Mouse (Mus musculus) heart, embryonic 11.5 days (tissue): Measurements from ENCODE around the gene G530012D18Rik. TPM values are rescaled to one million over a fixed set of nuclear protein-coding genes. Genes with fewer than 3 reads are reported as not detected.
"Not testable (repeated sequence)": the region's sequence is repeated elsewhere in the genome, so short reads cannot be mapped to it uniquely, and the experiment has no call there.

Experiments used
- ATAC-seq: fragments of 200-750 bp; cut with Nextera tagmentation; replicated peaks from 2 replicates; pipeline ENCODE4 v1.8.0; 2017; ENCODE audit warnings: moderate library complexity; ENCODE audit not compliant: insufficient number of reproducible peaks, low FRiP score, low TSS enrichment
- H3K27ac ChIP-seq: fragments of 300-500 bp; sonication (generic); 2 replicates; pipeline ENCODE4 v1.5.1; 2014; ENCODE audit warnings: mild to moderate bottlenecking, low read depth, low read length
- H3K27me3 ChIP-seq: fragments of 300-500 bp; sonication (generic); 2 replicates; pipeline ENCODE4 v1.6.1; 2014; ENCODE audit warnings: mild to moderate bottlenecking, low read length, mixed read lengths; ENCODE audit not compliant: control insufficient read depth, insufficient read depth
- H3K36me3 ChIP-seq: fragments of 300-500 bp; sonication (generic); 2 replicates; pipeline ENCODE4 v1.6.1; 2014; ENCODE audit warnings: mild to moderate bottlenecking, low read length, moderate library complexity, mixed read lengths; ENCODE audit not compliant: control insufficient read depth, insufficient read depth
- H3K4me1 ChIP-seq: fragments of 300-500 bp; sonication (generic); 2 replicates; pipeline ENCODE4 v1.6.1; 2014; ENCODE audit warnings: low read length; ENCODE audit not compliant: control insufficient read depth, insufficient read depth
- H3K4me2 ChIP-seq: fragments of 300-500 bp; sonication (generic); 2 replicates; pipeline ENCODE4 v1.6.1; 2014; ENCODE audit warnings: mild to moderate bottlenecking, moderate library complexity
- H3K4me3 ChIP-seq: fragments of 300-500 bp; sonication (generic); 2 replicates; pipeline ENCODE4 v1.5.1; 2014; ENCODE audit warnings: low read depth, low read length
- H3K9ac ChIP-seq: fragments of 300-500 bp; sonication (generic); 2 replicates; pipeline ENCODE4 v1.6.1; 2014; ENCODE audit warnings: mild to moderate bottlenecking, low read depth, low read length, moderate library complexity
- H3K9me3 ChIP-seq: fragments of 300-500 bp; sonication (generic); replicated peaks from 2 replicates; pipeline ENCODE4 v1.6.1; 2016; ENCODE audit warnings: low read length; ENCODE audit not compliant: control insufficient read depth
- WGBS: fragments of 180-500 bp; shearing (Covaris S2); extraction: QIAGEN DNeasy Blood & Tissue Kit; methylation state at CpG from one replicate; pipeline ENCODE4 v1.1.7; 2014; ENCODE audit not compliant: insufficient replicate concordance; 5-methylcytosine and 5-hydroxymethylcytosine counted together
- polyA plus RNA-seq: library from polyadenylated mRNA; unstranded; fragments of >200 nt; fragmentation: Nextera tagmentation; extraction: Ambion mirVana; gene quantifications from 2 replicates; pipeline ENCODE4 v1.2.1, GENCODE M21; 2014

Gene G530012D18Rik
- polyA plus RNA-seq, 1 experiment from 2014 or later = not detected

DNA sequence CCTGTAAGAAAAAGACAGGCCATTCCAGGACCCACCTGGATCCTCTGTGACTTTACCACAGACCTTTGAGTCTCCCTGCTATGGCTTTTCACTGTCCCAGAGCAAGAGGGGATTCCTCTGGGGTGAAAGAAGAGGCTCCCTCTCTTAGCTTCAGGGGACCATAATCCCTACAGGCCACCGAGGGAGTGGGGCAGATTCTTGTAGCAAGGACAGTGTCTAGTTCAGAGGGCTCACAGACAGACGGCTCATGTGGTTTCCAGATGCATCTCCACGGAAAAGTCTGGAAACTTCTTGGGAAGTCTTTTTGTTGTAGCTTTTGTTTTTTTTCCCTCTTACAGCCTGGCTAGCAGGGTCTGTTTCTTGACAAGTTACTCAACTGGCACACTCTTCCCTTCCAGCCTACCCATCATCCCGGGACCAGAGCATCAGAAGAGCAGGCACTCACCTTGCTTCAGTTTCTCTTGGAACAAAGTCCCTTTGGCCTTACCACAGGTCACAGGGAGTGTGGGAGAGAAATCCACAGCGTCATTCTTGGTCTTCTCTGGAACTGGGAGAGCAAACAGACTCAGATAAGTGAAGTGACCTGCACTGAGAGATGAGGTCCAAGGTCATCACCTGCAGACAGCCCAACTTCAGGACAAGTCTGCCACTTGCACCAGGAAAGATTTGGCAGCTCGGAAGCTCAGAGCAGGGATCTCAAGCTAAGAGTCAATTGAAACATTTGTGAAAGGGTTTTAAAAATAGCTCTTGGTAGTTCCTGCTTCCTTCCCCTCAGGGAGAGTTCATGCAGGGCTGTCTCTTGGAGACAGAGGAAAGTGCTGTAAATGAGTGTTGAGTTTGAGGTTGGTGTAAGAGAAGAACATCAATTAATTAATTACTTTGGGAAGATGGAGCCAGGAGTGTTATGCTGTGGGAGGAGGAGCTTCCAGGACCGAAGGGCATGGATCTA, 4.0 kb downstream of the G530012D18Rik start:
- H3K27me3 ChIP-seq, ATAC-seq, H3K4me1 ChIP-seq, H3K27ac ChIP-seq, H3K4me3 ChIP-seq, H3K9me3 ChIP-seq, H3K9ac ChIP-seq, H3K36me3 ChIP-seq, H3K4me2 ChIP-seq: not testable (repeated sequence)
- WGBS = 51% methylated on average over 6 of the region's 7 CpGs

DNA sequence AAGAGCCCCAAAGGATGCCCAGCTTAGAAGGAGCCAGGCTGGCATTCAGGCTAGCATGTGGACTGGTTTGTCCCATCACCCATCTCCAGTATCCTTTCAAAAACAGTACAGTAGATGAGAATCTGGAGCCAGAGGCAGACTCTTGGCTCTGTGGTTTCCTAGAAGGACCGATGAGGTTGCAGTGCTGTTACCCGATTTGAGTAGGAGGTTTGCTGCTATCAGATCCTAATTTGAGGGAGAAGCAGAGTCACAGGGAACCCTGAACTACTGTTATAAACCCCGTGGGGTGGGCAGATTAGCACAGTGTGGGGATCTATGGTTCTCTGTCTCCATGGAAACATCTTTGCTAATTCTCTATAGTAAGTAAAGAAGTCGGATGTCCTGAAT, 4.7 kb downstream of the G530012D18Rik start:
- H3K4me1 ChIP-seq, H3K4me2 ChIP-seq, H3K27me3 ChIP-seq, H3K27ac ChIP-seq, H3K36me3 ChIP-seq, H3K9ac ChIP-seq, H3K9me3 ChIP-seq, ATAC-seq, H3K4me3 ChIP-seq: not testable (repeated sequence)
- 70% methylated on average over 2 of the region's 4 CpGs for whole genome bisulfite sequencing

DNA sequence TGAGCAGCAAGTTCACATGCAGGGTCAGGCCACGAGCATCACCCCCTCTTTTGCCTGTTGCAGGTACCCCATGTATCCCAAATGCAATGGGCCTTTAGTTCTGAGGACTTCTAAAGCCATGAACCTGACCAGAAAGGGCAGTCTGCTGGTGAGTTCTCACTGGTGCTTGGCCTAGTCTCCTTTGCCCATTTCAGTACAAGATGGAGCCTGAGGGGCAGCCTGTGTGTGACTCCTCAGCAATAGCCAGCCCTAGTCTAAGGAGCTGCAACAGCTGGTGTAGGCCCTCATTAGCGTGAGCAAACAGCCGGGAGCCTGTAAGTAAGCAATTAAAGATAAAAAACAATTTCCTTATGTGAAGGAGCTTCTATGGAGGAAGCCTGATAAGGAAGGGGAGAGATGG, 5.1 kb downstream of the G530012D18Rik start:
- not testable (repeated sequence) for H3K4me1 ChIP-seq, H3K4me2 ChIP-seq, H3K27ac ChIP-seq, H3K4me3 ChIP-seq, H3K36me3 ChIP-seq, ATAC-seq, H3K9ac ChIP-seq, H3K9me3 ChIP-seq, H3K27me3 ChIP-seq
- WGBS = 73% methylated on average over 3 of the region's 3 CpGs

DNA sequence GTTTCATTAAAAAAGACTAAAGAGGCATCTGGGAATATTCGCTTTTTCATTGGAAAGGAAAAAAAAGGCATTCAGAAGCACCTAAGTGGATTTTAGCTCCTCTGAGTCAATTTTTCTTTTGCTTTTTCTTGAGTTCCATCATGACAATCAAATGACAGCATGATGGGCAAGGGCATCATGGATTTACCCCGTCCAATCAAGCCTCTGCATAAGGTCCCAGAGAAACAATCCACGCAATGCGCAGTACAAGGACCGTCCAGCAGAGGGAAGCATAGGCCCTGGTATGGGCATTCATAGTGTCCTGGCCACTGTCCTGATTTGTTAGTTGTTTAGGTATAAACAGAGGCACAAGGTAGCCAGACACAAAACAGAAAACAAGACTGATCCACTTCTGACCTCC, 6.0 kb downstream of the G530012D18Rik start:
- WGBS = 30% methylated on average over 4 of the region's 5 CpGs
- H3K36me3 ChIP-seq, H3K27ac ChIP-seq, ATAC-seq, H3K4me3 ChIP-seq, H3K9me3 ChIP-seq, H3K4me2 ChIP-seq, H3K9ac ChIP-seq, H3K27me3 ChIP-seq, H3K4me1 ChIP-seq: not testable (repeated sequence)

DNA sequence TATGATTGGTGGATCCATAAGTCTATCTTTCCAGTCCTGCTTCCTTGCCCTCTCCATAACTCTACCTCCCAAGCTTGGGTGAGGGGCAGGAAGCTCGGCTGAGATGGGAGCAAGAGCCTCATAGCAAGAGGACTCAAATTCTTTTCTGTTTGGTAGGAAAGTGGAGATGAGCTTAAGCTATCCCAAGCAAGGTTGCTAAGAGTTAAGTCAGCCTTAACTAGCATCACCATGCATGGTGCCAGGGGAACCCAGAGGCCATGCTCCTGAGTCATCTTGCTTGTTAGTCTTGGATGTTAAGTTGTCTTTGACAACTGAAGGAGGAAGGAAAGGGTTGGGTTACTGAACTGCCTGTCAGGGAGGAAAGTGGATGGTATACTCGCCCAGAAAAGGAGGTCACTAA, 13.2 kb downstream of the G530012D18Rik start:
- 68% methylated on average over 1 of the region's 2 CpGs for WGBS
- ATAC-seq, H3K9ac ChIP-seq: not testable (repeated sequence)

DNA sequence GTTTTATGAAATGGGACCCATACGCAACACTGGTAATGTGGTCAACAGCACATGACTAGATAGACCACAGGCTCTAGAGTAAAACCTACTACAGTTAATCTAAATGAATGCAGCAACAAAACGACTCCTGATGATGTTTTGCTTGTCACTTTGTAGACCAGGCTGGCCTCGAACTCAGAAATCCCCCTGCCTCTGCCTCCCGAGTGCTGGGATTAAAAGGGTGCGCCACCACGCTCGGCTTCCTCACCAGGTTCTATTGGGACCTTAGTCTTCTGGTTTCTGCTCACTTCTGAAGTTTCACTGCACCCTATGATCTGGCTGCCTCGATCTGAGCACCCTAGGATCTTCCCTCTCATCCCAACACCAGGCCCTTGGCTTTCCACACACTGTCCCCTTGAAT, 17.1 kb downstream of the G530012D18Rik start:
- H3K36me3 ChIP-seq, H3K4me3 ChIP-seq, H3K27ac ChIP-seq, H3K27me3 ChIP-seq, H3K4me1 ChIP-seq, H3K9me3 ChIP-seq, H3K9ac ChIP-seq, ATAC-seq, H3K4me2 ChIP-seq: not testable (repeated sequence)
- 73% methylated on average over 8 of the region's 8 CpGs for WGBS

More for the DNA sequence above, 13.2 kb downstream of the G530012D18Rik start:
- H3K4me3 ChIP-seq, H3K36me3 ChIP-seq, H3K4me2 ChIP-seq, H3K9me3 ChIP-seq, H3K4me1 ChIP-seq, H3K27me3 ChIP-seq, H3K27ac ChIP-seq: not testable (repeated sequence)

DNA sequence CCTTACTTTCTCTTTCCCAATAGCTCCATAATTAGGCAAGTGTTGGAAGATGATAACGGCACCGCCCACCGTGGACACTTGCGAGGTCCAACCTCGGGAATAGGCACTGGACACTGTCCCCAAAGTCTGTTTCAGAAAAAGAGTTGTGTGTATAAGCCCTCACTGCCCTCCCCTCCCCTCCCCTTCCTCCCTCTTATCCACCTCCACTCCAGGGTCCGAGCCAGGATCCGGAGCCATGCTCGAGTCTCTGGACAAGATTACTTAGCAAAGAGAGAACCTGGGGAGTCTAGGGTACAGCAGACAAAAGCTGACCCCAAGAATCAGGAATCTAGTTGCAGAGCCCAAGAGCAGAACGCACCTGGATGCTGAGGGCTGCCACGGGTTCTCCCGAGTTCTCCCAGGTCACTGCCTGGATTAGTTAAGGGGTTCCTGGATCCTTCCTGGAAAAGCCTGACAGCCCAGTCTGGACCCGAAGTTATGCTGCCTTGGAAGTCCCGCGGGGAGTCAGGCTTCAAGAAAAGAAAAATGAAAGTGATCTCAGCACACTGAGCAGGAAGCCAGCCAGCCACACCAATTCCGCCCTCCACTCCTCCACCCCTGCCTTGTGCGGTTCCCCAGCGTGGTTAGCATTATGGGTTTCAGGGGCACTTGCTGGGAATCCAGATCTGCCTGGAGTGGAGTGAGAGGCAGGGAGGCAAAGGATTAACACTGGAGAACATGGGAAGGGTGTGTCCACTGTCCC, 23.0 kb downstream of the G530012D18Rik start, which contains the start of gene Sp110:
Gene Sp110, minus strand, starts transcription at position 547 of the 742 bp plus-strand sequence.
- not testable (repeated sequence) for H3K4me2 ChIP-seq, H3K4me1 ChIP-seq, H3K36me3 ChIP-seq, ATAC-seq, H3K9ac ChIP-seq, H3K4me3 ChIP-seq, H3K9me3 ChIP-seq, H3K27me3 ChIP-seq, H3K27ac ChIP-seq
- WGBS = 68% methylated on average over 16 of the region's 17 CpGs

DNA sequence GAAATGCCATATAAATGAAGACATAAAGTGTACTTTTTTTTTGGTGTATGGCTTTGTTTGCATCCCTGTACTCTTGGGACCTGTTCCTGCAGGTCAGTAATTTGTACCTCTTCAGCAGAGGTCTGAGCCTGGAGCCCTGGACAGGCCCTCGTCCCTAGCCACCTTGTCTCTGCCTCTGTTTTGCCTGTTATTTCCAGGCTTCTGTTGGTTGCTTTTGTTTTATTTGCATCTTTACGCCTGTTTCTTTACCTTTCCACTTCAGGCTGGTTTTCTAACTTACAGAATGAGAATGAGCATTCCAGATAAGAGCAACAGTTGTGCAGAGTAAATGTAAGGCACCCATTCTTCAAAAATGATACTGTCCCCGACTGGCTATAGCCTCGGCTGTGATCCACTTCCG, 24.6 kb downstream of the G530012D18Rik start, which contains the start of gene Sp140:
Gene Sp140, plus strand, starts transcription at position 301 of the 400 bp plus-strand sequence.
- H3K4me2 ChIP-seq = peak within 1 kb of the TSS; percentile 11; the same call in 1 of the 2 replicates
- not testable (repeated sequence) for H3K27ac ChIP-seq, H3K4me1 ChIP-seq, H3K4me3 ChIP-seq, H3K36me3 ChIP-seq, H3K9ac ChIP-seq, ATAC-seq, H3K9me3 ChIP-seq, H3K27me3 ChIP-seq
- WGBS = no CpG with 5 or more reads among the region's 5 CpGs
